Mouse (Mus musculus) neural tube, embryonic 13.5 days (tissue): ENCODE measurements at regions not wholly inside any gene's neighbourhood (a gene's known extent, or its start where the extent isn't known, plus 50 kb on each side); places are given as distances from the start of the nearest gene placed in this dataset.

ENCODE experiments used
- ATAC-seq: fragments of 200-750 bp; cut with Nextera tagmentation; 2 replicates; pipeline ENCODE4 v1.8.0; 2017; ENCODE audit warnings: low read depth, mild to moderate bottlenecking, moderate TSS enrichment, moderate library complexity
- H3K27ac ChIP-seq: fragments of 300-500 bp; sonication (generic); replicated peaks from 2 replicates; pipeline ENCODE4 v1.5.1; 2015; ENCODE audit warnings: moderate library complexity, mild to moderate bottlenecking, inconsistent platforms
- H3K27me3 ChIP-seq: fragments of 300-500 bp; sonication (generic); 2 replicates; pipeline ENCODE4 v1.6.1; 2015; ENCODE audit warnings: mild to moderate bottlenecking, inconsistent platforms
- H3K36me3 ChIP-seq: fragments of 300-500 bp; sonication (generic); 2 replicates; pipeline ENCODE4 v1.6.1; 2015; ENCODE audit warnings: mild to moderate bottlenecking, inconsistent platforms
- H3K4me1 ChIP-seq: fragments of 300-500 bp; sonication (generic); replicated peaks from 2 replicates; pipeline ENCODE4 v1.6.1; 2015; ENCODE audit warnings: inconsistent platforms
- H3K4me2 ChIP-seq: fragments of 300-500 bp; sonication (generic); 2 replicates; pipeline ENCODE4 v1.6.1; 2015; ENCODE audit warnings: inconsistent platforms, mild to moderate bottlenecking, moderate library complexity
- H3K4me3 ChIP-seq: fragments of 300-500 bp; sonication (generic); 2 replicates; pipeline ENCODE4 v1.5.1; 2015; ENCODE audit warnings: mild to moderate bottlenecking, inconsistent platforms
- H3K9ac ChIP-seq: fragments of 300-500 bp; sonication (generic); 2 replicates; pipeline ENCODE4 v1.6.1; 2015; ENCODE audit warnings: moderate library complexity, mild to moderate bottlenecking, inconsistent platforms
- H3K9me3 ChIP-seq: fragments of 300-500 bp; sonication (generic); 2 replicates; pipeline ENCODE4 v1.6.1; 2016; ENCODE audit warnings: inconsistent platforms
- WGBS: fragments of 180-500 bp; shearing (Covaris S2); methylation state at CpG from one replicate; pipeline ENCODE4 v1.1.7; 2015; 5-methylcytosine and 5-hydroxymethylcytosine counted together

DNA sequence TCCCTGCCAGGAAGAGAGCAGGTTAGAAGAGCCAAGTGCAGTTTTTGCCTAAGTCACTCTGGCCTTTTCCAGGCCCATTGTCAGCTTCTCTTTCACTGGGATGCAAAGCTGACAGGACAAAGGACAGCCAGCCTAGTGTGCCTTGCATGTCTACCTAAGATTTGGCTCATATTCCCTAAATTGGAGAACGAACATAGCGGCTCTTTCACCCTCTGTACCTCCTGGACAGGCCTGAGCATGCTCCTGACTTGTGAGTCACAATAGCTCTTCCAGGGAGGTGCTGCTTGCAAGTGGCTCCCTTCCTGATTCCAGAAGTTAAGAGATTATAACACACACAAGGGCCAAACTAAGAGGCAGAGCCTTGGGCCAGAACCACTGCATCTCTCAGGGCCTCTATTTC lies 97.1 kb downstream of the C1galt1 start:
- no peak overlapping the region for H3K4me3 ChIP-seq
- no peaks in the 10 kb centered on the region for H3K4me1 ChIP-seq
- no peaks in the 10 kb centered on the region for H3K27me3 ChIP-seq
- 78% methylated on average over 2 of the region's 2 CpGs for WGBS
- no peak overlapping the region for H3K4me2 ChIP-seq
- no peak overlapping the region for H3K27ac ChIP-seq
- no peak overlapping the region for H3K9ac ChIP-seq
- no peak for ATAC-seq
- H3K9me3 ChIP-seq: no peaks in the 10 kb centered on the region
- no peaks in the 10 kb centered on the region for H3K36me3 ChIP-seq

- Histone ChIP-seq H3K4me1 (no peaks in the 10 kb centered on the region), H3K27ac (no peak overlapping the region), H3K4me3 (no peak overlapping the region), H3K36me3 (no peaks in the 10 kb centered on the region), H3K9me3 (no peaks in the 10 kb centered on the region), H3K9ac (no peak overlapping the region), H3K27me3 (no peaks in the 10 kb centered on the region), H3K4me2 (no peak overlapping the region)
- WGBS: 76% methylated on average over 5 of the region's 5 CpGs
- 0 out of 2 replicates have a peak, but pooled peaks have one; percentile 40 for ATAC-seq
Observed at GRCm38 (mm10) chr6:7943192-7943591, 98.5 kb downstream of the C1galt1 start.

DNA sequence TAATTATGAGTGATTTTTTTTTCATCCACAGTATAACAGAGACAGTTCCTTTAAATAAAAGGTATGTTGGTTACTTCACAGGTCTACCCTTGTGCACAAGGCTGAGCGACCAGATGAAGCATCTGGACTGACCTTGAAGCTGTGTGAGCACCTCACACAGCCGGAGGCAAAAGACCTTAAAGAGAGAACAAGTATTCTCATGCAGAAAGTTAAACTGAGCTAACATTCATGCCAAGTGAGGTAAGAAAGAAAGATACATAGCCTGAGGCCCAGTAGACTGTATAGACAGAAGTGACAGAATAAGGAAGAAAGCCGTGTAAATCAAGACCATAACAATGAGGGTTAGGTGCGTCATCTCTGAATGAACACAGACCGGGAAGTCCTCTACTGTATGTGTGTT lies 99.0 kb downstream of the C1galt1 start:
- no peaks in the 10 kb centered on the region for H3K27me3 ChIP-seq
- WGBS: 78% methylated on average over 5 of the region's 5 CpGs
- H3K9ac ChIP-seq: no peak overlapping the region
- H3K27ac ChIP-seq: no peak overlapping the region
- H3K4me1 ChIP-seq: no peaks in the 10 kb centered on the region
- no peak overlapping the region for H3K4me3 ChIP-seq
- H3K9me3 ChIP-seq: no peaks in the 10 kb centered on the region
- no peak overlapping the region for H3K4me2 ChIP-seq
- no peak for ATAC-seq
- H3K36me3 ChIP-seq: no peaks in the 10 kb centered on the region
